Mouse (Mus musculus) hindbrain, postnatal 0 days (tissue): ENCODE data around the gene Slc7a1. TPM values are rescaled to one million over a fixed set of nuclear protein-coding genes. Genes with fewer than 3 reads are reported as not detected.
A peak's percentile ranks its signal among the peaks of the same experiment; 100 is the strongest.

Experiments
- ATAC-seq: fragments of 200-750 bp; cut with Nextera tagmentation; 2 replicates; pipeline ENCODE4 v1.8.0; 2017; ENCODE audit warnings: mild to moderate bottlenecking, moderate TSS enrichment, moderate library complexity
- DNase-seq: peaks from one replicate; pipeline ENCODE4 v3.0.0-alpha.2; 2015; ENCODE audit warnings: low spot score
- H3K27ac ChIP-seq: fragments of 300-500 bp; sonication (generic); 2 replicates; pipeline ENCODE4 v1.5.1; 2014; ENCODE audit warnings: mild to moderate bottlenecking
- H3K27me3 ChIP-seq: fragments of 300-500 bp; sonication (generic); 2 replicates; pipeline ENCODE4 v1.6.1; 2014; ENCODE audit warnings: low read length, mixed read lengths; ENCODE audit not compliant: insufficient read depth
- H3K36me3 ChIP-seq: fragments of 300-500 bp; sonication (generic); 2 replicates; pipeline ENCODE4 v1.6.1; 2014; ENCODE audit warnings: low read length, mixed read lengths; ENCODE audit not compliant: insufficient read depth
- H3K4me1 ChIP-seq: fragments of 300-500 bp; sonication (generic); 2 replicates; pipeline ENCODE4 v1.6.1; 2014; ENCODE audit warnings: antibody characterized with exemption, low read length, mixed read lengths; ENCODE audit not compliant: insufficient read depth
- H3K4me2 ChIP-seq: fragments of 300-500 bp; sonication (generic); 2 replicates; pipeline ENCODE4 v1.6.1; 2014; ENCODE audit warnings: low read depth, mild to moderate bottlenecking, low read length, moderate library complexity, mixed read lengths
- H3K4me3 ChIP-seq: fragments of 300-500 bp; sonication (generic); 2 replicates; pipeline ENCODE4 v1.5.1; 2014; ENCODE audit warnings: low read length
- H3K9ac ChIP-seq: fragments of 300-500 bp; sonication (generic); replicated peaks from 2 replicates; pipeline ENCODE4 v1.6.1; 2014; ENCODE audit warnings: mild to moderate bottlenecking, low read length, moderate library complexity, mixed read lengths
- H3K9me3 ChIP-seq: fragments of 300-500 bp; sonication (generic); 2 replicates; pipeline ENCODE4 v1.6.1; 2016; ENCODE audit warnings: low read length, mixed read lengths
- CTCF ChIP-seq: IDR thresholded peaks from 2 replicates; pipeline ENCODE4 v1.5.1; 2016; ENCODE audit warnings: antibody characterized with exemption, control low read depth, low read depth
- WGBS: fragments of 180-500 bp; shearing (Covaris S2); extraction: QIAGEN DNeasy Blood & Tissue Kit; methylation state at CpG from one replicate; pipeline ENCODE4 v1.1.7; 2014; 5-methylcytosine and 5-hydroxymethylcytosine counted together
- polyA plus RNA-seq: library from polyadenylated mRNA; unstranded; fragments of >200 nt; fragmentation: Nextera tagmentation; extraction: Ambion mirVana; gene quantifications from 2 replicates; pipeline ENCODE4 v1.2.1, GENCODE M21; 2015
- total RNA-seq: library from RNA; depleted of rRNA; stranded (reverse); fragments of >200 nt; gene quantifications from 2 replicates; pipeline ENCODE4 v1.2.3, GENCODE M21; 2014

Slc7a1 gene
- total and polyA plus RNA-seq, 2 experiments from 2014 or later, result 42.3 to 58.5 TPM

DNA sequence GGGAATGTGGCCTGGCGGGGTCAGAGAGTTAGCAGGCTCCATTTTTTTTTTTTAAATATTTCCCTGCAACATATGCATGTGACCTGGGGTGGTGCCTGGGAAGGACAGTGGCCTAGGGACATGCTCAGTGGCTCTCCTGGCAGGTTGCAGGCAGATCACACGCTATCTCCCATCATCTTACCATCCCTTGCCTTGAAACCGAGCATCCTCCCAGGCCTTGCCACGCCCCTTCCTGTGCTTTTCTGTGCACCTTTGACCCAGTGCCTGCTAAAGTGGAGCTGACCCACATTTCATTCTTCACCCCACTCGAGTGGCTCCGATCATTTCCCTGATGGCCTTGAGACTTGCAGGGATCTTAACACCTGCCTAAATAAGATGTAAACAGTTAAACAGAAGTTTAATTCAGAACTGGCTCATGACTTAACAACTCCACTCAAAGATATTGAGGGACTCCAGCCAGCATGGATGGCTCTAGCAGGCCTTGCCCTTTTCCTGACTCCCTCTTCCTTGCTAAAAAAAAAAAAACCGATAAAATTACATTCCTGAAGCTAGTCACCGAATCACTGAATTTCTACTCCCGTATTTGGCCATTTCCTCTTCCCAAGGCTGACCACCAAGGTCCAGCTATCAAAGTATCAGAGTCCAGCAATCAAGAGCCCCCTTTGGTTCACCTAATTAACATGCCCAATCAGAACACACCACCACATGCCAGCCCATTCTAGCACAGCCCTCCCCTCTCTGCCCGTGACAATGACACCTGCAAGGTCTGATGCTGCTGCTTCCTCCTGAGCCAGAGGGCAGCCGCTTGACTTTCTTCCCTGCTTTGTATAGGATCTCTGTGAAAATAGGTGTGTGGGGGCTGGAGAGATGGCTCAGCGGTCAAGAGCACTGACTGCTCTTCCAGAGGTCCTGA, 27.4 kb downstream of the Slc7a1 start:
- Histone ChIP-seq H3K36me3 (no peaks in the 10 kb centered on the region), H3K4me3 (no peak overlapping the region), H3K4me2 (no peak overlapping the region), H3K27me3 (no peaks in the 10 kb centered on the region), H3K4me1 (no peaks in the 10 kb centered on the region), H3K27ac (no peak overlapping the region), H3K9ac (no peak overlapping the region), H3K9me3 (no peaks in the 10 kb centered on the region)
- no peak for TF ChIP-seq CTCF
- DNase-seq (no peak), ATAC-seq (no peak)
- 88% methylated on average over 12 of the region's 12 CpGs for WGBS

DNA sequence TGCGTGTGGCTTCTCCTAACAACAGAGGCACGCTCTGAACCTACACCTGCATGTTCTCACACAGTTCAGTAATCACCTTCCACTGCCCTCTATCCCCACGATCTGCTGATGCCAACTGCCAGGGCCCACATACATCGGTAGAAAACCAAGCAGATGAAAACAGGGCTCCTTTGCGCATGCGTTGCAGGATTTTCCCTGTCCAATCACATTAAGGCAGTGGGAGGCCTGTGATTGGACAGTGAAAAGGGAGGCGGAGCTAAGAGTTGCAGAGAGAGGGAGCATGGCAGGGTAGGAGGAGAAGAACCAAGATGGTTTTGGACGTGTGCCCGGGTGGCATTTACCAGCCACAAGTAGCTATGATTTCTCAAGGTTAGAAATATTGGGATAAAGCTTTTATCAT, 28.3 kb downstream of the Slc7a1 start:
- H3K4me1 ChIP-seq, result no peaks in the 10 kb centered on the region
- no peak for TF ChIP-seq CTCF
- no peaks in the 10 kb centered on the region for H3K9me3 ChIP-seq
- DNase-seq (no peak), ATAC-seq (no peak)
- no peak overlapping the region for H3K4me3 ChIP-seq
- no peaks in the 10 kb centered on the region for H3K36me3 ChIP-seq
- H3K9ac ChIP-seq, result no peak overlapping the region
- no peak overlapping the region for H3K4me2 ChIP-seq
- H3K27ac ChIP-seq, result no peak overlapping the region
- H3K27me3 ChIP-seq, result no peaks in the 10 kb centered on the region
- 95% methylated on average over 9 of the region's 9 CpGs for WGBS

DNA sequence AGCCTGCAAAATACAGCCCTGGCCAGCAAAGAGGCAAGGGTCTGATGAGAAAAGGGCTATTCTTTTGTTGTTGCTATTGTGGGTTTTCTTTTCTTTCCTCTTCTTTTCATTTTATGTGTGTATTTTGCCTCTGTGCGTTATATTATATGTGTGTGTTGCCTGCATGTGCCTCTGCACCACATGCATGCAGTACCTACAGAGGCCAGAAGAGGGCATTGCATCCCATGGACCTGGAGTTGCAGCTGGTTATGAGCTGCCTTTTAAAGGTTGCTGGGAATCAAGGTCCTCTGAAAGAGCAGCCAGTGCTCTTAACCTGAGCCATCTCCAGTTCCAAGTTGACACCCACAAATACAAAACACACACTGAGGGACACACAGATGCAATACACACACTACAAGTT, 29.1 kb downstream of the Slc7a1 start:
- ATAC-seq, result no peak
- H3K9ac ChIP-seq, result no peak overlapping the region
- H3K4me2 ChIP-seq, result no peak overlapping the region
- H3K4me1 ChIP-seq, result no peaks in the 10 kb centered on the region
- no peak overlapping the region for H3K4me3 ChIP-seq
- H3K27ac ChIP-seq, result no peak overlapping the region
- 100% methylated on average over 1 of the region's 1 CpGs for WGBS
- TF ChIP-seq CTCF, result peak; percentile 76
- H3K36me3 ChIP-seq, result no peaks in the 10 kb centered on the region
- no peaks in the 10 kb centered on the region for H3K9me3 ChIP-seq
- H3K27me3 ChIP-seq, result no peaks in the 10 kb centered on the region
- DNase-seq, result no peak

DNA sequence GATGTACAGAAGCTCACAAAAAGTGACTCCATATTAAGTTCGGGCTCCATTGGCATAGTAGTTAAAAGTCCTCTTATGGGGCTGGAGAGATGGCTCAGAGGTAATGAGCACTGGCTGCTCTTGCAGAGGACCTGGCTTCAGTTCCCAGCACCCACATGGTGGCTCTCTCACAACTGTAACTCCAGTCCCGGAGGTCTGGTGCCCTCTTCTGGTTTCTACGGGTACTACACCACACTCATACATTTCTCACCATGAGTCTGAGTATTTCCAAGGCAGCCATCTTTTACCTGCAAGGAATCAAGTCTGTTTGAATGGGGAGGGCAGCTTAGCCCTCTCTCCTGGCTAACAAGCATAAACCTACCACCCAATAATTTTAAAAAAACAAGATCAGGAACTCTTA, 30.5 kb downstream of the Slc7a1 start:
- DNase-seq (no peak), ATAC-seq (no peak)
- H3K4me2 ChIP-seq, result no peak overlapping the region
- no peaks in the 10 kb centered on the region for H3K9me3 ChIP-seq
- H3K36me3 ChIP-seq, result no peaks in the 10 kb centered on the region
- peak; percentile 35 for TF ChIP-seq CTCF
- H3K27me3 ChIP-seq, result no peaks in the 10 kb centered on the region
- no peak overlapping the region for H3K4me3 ChIP-seq
- no peaks in the 10 kb centered on the region for H3K4me1 ChIP-seq
- H3K27ac ChIP-seq, result no peak overlapping the region
- WGBS, result 93% methylated on average over 3 of the region's 3 CpGs
- no peak overlapping the region for H3K9ac ChIP-seq

DNA sequence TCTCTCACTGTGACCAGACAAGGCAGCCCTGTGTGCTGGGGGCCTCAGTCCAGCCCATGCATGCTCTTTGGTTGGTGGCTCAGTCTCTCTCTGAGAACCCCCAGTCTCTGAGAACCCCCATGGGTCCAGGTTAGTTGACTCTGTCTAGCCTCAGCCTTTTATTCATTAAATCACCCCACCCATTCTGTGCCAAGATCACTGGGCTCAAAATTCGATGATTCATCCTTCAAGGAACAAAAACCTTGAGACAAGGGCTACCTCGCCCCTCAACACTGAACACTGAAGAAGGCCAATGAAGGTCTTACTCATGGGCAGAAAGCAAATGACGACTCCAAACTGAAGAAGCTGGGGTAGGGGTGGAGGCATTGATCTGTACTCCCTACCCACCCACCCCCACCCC, 31.9 kb downstream of the Slc7a1 start:
- H3K36me3 ChIP-seq, result no peaks in the 10 kb centered on the region
- 91% methylated on average over 3 of the region's 3 CpGs for WGBS
- TF ChIP-seq CTCF, result no peak
- H3K27me3 ChIP-seq, result no peaks in the 10 kb centered on the region
- no peaks in the 10 kb centered on the region for H3K9me3 ChIP-seq
- H3K4me2 ChIP-seq, result no peak overlapping the region
- H3K4me3 ChIP-seq, result no peak overlapping the region
- no peaks in the 10 kb centered on the region for H3K4me1 ChIP-seq
- ATAC-seq, result no peak
- H3K27ac ChIP-seq, result no peak overlapping the region
- DNase-seq, result no peak
- H3K9ac ChIP-seq, result no peak overlapping the region

DNA sequence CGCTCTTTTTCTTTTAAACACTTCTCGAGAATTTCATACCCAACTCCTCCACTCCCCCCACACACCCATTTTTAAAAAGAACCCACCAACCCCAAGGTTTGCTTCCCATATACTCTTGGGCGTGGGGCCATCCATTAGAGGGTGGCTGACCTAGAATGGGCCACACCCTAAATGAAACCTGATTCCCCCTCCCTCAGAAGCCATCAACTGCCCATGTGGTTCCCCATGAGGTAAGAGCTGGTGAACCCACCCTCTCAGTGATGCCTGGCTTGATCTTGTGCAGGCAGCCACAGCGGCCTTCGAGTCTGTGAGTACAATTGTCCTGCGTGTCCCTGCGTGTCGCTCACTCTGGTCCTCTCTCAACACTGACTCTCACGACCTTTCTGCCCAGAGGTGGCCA, 33.2 kb downstream of the Slc7a1 start:
- Histone ChIP-seq H3K9me3 (no peaks in the 10 kb centered on the region), H3K9ac (no peak overlapping the region), H3K27me3 (no peaks in the 10 kb centered on the region), H3K4me1 (no peaks in the 10 kb centered on the region), H3K4me3 (no peak overlapping the region), H3K4me2 (no peak overlapping the region), H3K36me3 (no peaks in the 10 kb centered on the region), H3K27ac (no peak overlapping the region)
- WGBS, result 93% methylated on average over 9 of the region's 9 CpGs
- no peak for TF ChIP-seq CTCF
- ATAC-seq (no peak), DNase-seq (no peak)

DNA sequence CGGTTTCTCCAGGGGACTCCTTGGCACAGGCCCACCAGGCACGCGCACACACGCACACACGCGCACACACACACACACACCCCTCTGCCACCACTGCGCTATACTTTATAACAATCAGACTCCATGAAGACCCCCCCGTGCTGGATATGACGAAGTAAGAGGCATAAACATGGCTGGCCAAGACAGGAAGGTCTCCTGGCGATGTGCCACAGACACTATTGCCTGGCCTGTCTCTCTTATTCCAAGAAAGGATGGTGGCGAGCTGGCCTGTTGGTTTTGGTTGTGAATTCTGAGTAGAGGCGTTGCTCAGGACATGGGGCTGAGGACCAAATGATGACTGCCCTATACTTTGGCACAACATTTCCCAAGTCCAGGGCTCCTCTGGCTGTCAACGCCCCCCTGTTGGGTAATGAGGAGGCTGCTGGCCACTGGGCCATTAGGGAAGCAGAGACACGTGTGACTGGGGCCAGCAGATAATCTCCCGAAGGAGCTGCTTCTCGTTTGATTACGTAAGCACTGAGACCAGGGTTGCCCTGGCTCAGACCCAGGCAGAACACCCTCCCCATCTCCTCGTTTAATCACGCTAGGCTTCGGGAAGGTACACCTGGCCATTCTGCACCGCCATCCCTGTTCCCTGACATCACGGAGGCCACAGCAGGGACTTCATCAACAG, 36.1 kb downstream of the Slc7a1 start:
- H3K9ac ChIP-seq, result no peak overlapping the region
- H3K4me3 ChIP-seq, result no peak overlapping the region
- H3K27ac ChIP-seq, result no peak overlapping the region
- DNase-seq, result no peak
- H3K4me1 ChIP-seq, result no peaks in the 10 kb centered on the region
- H3K4me2 ChIP-seq, result no peak overlapping the region
- no peaks in the 10 kb centered on the region for H3K36me3 ChIP-seq
- no peak for ATAC-seq
- 80% methylated on average over 22 of the region's 22 CpGs for WGBS
- no peak for TF ChIP-seq CTCF
- H3K27me3 ChIP-seq, result no peaks in the 10 kb centered on the region
- H3K9me3 ChIP-seq, result no peaks in the 10 kb centered on the region
